In the genomic region with DNA sequence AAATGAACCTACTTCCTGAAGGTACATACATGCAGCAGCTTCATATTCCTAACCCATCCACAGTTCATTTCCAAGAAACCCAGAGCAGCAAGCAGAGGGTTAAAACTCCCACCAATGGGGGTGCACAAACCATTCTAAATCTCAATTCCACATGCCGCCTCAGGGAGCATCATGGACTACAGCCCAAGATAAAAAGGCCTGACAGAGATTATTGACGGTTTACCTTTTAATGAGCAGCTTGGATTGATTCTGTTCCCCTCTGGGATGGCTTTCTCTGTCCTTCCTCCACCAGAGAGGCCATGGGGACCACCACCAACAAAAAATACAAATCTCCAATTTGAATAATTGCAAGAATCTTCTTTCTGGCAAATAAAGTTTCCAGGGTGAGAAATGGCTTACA, we compare ENCODE assay signal across 20 mouse cellular contexts.
DNase-seq lines count a peak whose midpoint lies in the region; ATAC-seq lines count a peak whose summit lies in the region.
"Had no signal": no experiment of that assay in that cellular context is flagged by ENCODE, and none has a peak within 500 bp of the region (broad histone marks: within the 10 kb centered on the region; RNA-seq: fewer than 3 reads in every experiment).

No protein-coding gene starts in this region.

- H3K9me3 ChIP-seq in hindbrain, embryonic 10.5 days: no peaks in the 10 kb centered on the region
- H3K9me3 ChIP-seq in hindbrain, embryonic 14.5 days (ENCODE audit: control insufficient read depth, low read length): no peaks in the 10 kb centered on the region
- H3K9me3 ChIP-seq in midbrain, embryonic 12.5 days: no peaks in the 10 kb centered on the region
- H3K9me3 ChIP-seq in midbrain, embryonic 16.5 days (replicated peaks; ENCODE audit: control insufficient read depth, low read length, poor library complexity, severe bottlenecking): no peaks in the 10 kb centered on the region
- no peaks in the 10 kb centered on the region for H3K9me3 ChIP-seq in midbrain, embryonic 15.5 days
- H3K9me3 ChIP-seq: embryonic facial prominence, embryonic 15.5 days; forebrain, embryonic 10.5 days; heart, embryonic 12.5 days; hindbrain, embryonic 15.5 days had no signal

- H3K36me3 ChIP-seq in hindbrain, embryonic 10.5 days: no peaks in the 10 kb centered on the region
- no peaks in the 10 kb centered on the region for H3K36me3 ChIP-seq in hindbrain, embryonic 14.5 days (replicated peaks; ENCODE audit: control insufficient read depth, insufficient read depth)
- H3K36me3 ChIP-seq in midbrain, embryonic 12.5 days: no peaks in the 10 kb centered on the region
- H3K36me3 ChIP-seq in midbrain, embryonic 16.5 days (ENCODE audit: control insufficient read depth, insufficient read depth, low read length): no peaks in the 10 kb centered on the region
- H3K36me3 ChIP-seq in midbrain, embryonic 15.5 days (replicated peaks): no peaks in the 10 kb centered on the region
- H3K36me3 ChIP-seq: embryonic facial prominence, embryonic 15.5 days; forebrain, embryonic 10.5 days; heart, embryonic 12.5 days; hindbrain, embryonic 15.5 days had no signal

- H3K4me2 ChIP-seq in hindbrain, embryonic 14.5 days (replicated peaks): no peak overlapping the region
- no peak overlapping the region for H3K4me2 ChIP-seq in midbrain, embryonic 12.5 days (replicated peaks)
- no peak overlapping the region for H3K4me2 ChIP-seq in midbrain, embryonic 16.5 days (ENCODE audit: low read length)
- no peak overlapping the region for H3K4me2 ChIP-seq in midbrain, embryonic 15.5 days
- H3K4me2 ChIP-seq: embryonic facial prominence, embryonic 15.5 days; heart, embryonic 12.5 days; hindbrain, embryonic 15.5 days had no signal

- DNase-seq in hindbrain, embryonic 10.5 days (ENCODE audit: low spot score): peak; percentile 3
- DNase-seq in hindbrain, embryonic 14.5 days (ENCODE audit: low spot score): no peak
- DNase-seq in MN1 (ENCODE audit: low spot score): no peak
- DNase-seq: adrenal gland, adult 2 months; adrenal gland, postnatal 25 days; cerebellum, adult 2 months; cerebellum, postnatal 10 days; gastrocnemius, adult 2 months; gastrocnemius, postnatal 25 days had no signal

- no peak overlapping the region for H3K9ac ChIP-seq in hindbrain, embryonic 14.5 days
- no peak overlapping the region for H3K9ac ChIP-seq in midbrain, embryonic 12.5 days (replicated peaks)
- no peak overlapping the region for H3K9ac ChIP-seq in midbrain, embryonic 16.5 days (ENCODE audit: low read depth, low read length)
- no peak overlapping the region for H3K9ac ChIP-seq in midbrain, embryonic 15.5 days
- H3K9ac ChIP-seq: embryonic facial prominence, embryonic 15.5 days; heart, embryonic 12.5 days; hindbrain, embryonic 15.5 days had no signal

- H3K27ac ChIP-seq in hindbrain, embryonic 10.5 days: no peak overlapping the region
- H3K27ac ChIP-seq in hindbrain, embryonic 14.5 days: no peak overlapping the region
- no peak overlapping the region for H3K27ac ChIP-seq in midbrain, embryonic 12.5 days (replicated peaks)
- H3K27ac ChIP-seq in midbrain, embryonic 16.5 days (ENCODE audit: low read length): no peak overlapping the region
- H3K27ac ChIP-seq in midbrain, embryonic 15.5 days: no peak overlapping the region
- H3K27ac ChIP-seq: embryonic facial prominence, embryonic 15.5 days; forebrain, embryonic 10.5 days; gastrocnemius, adult 2 months; hindbrain, embryonic 15.5 days had no signal

- no peak for ATAC-seq in hindbrain, embryonic 14.5 days (ENCODE audit: low FRiP score)
- ATAC-seq in midbrain, embryonic 12.5 days (ENCODE audit: low FRiP score, low read depth): 0 out of 2 replicates have a peak, but pooled peaks have one; percentile 60
- ATAC-seq in midbrain, embryonic 16.5 days: no peak
- ATAC-seq in midbrain, embryonic 15.5 days (replicated peaks): peak; percentile 52; the same call in 1 of the 2 replicates
- ATAC-seq: forebrain, embryonic 14.5 days; inflammation-experienced regulatory T-cells, adult 6 months had no signal

- no peaks in the 10 kb centered on the region for H3K27me3 ChIP-seq in hindbrain, embryonic 10.5 days (ENCODE audit: insufficient read depth, poor library complexity, severe bottlenecking)
- H3K27me3 ChIP-seq in hindbrain, embryonic 14.5 days (ENCODE audit: control insufficient read depth, insufficient read depth, low read length): no peaks in the 10 kb centered on the region
- H3K27me3 ChIP-seq in midbrain, embryonic 12.5 days: no peaks in the 10 kb centered on the region
- no peaks in the 10 kb centered on the region for H3K27me3 ChIP-seq in midbrain, embryonic 16.5 days (ENCODE audit: control insufficient read depth, insufficient read depth, low read depth, low read length)
- no peaks in the 10 kb centered on the region for H3K27me3 ChIP-seq in midbrain, embryonic 15.5 days (replicated peaks)
- H3K27me3 ChIP-seq: CH12.LX; embryonic facial prominence, embryonic 15.5 days; heart, embryonic 12.5 days; hindbrain, embryonic 15.5 days had no signal

- H3K4me3 ChIP-seq in hindbrain, embryonic 10.5 days: no peak overlapping the region
- H3K4me3 ChIP-seq in hindbrain, embryonic 14.5 days (replicated peaks; ENCODE audit: low read length): no peak overlapping the region
- H3K4me3 ChIP-seq in midbrain, embryonic 12.5 days: no peak overlapping the region
- no peak overlapping the region for H3K4me3 ChIP-seq in midbrain, embryonic 16.5 days (ENCODE audit: low read depth, low read length)
- no peak overlapping the region for H3K4me3 ChIP-seq in midbrain, embryonic 15.5 days
- H3K4me3 ChIP-seq: embryonic facial prominence, embryonic 15.5 days; erythroblast, embryonic 14.5 days; forebrain, embryonic 10.5 days; gastrocnemius, adult 2 months; heart, embryonic 12.5 days; hindbrain, embryonic 15.5 days had no signal

- 48% methylated on average over 2 of the region's 2 CpGs for WGBS in hindbrain, embryonic 10.5 days
- WGBS in hindbrain, embryonic 14.5 days: 15% methylated on average over 2 of the region's 2 CpGs
- WGBS in midbrain, embryonic 12.5 days: 18% methylated on average over 2 of the region's 2 CpGs
- 8% methylated on average over 2 of the region's 2 CpGs for WGBS in midbrain, embryonic 16.5 days
- WGBS in midbrain, embryonic 15.5 days: 16% methylated on average over 2 of the region's 2 CpGs

- peaks cover 4% of the 10 kb centered on the region; the same call in 1 of the 2 replicates for H3K4me1 ChIP-seq in hindbrain, embryonic 10.5 days (replicated peaks)
- no peaks in the 10 kb centered on the region for H3K4me1 ChIP-seq in hindbrain, embryonic 14.5 days (replicated peaks; ENCODE audit: control insufficient read depth, insufficient read depth, low read length)
- H3K4me1 ChIP-seq in midbrain, embryonic 12.5 days: no peaks in the 10 kb centered on the region
- H3K4me1 ChIP-seq in midbrain, embryonic 16.5 days (ENCODE audit: control insufficient read depth, insufficient read depth, low read length): peaks cover 9% of the 10 kb centered on the region; the same call in 1 of the 2 replicates
- H3K4me1 ChIP-seq in midbrain, embryonic 15.5 days: no peaks in the 10 kb centered on the region
- H3K4me1 ChIP-seq: embryonic facial prominence, embryonic 15.5 days; heart, embryonic 12.5 days; hindbrain, embryonic 15.5 days had no signal

Comparison
In these comparisons a context has a peak if more than half of its experiments do, and no peak if none do; other contexts are left out.
1. ATAC-seq: peak in midbrain, embryonic 12.5 days (single experiment) and midbrain, embryonic 15.5 days (single experiment); none in hindbrain, embryonic 14.5 days (single experiment) and midbrain, embryonic 16.5 days (single experiment).